Mouse (Mus musculus): Measurements from ENCODE around the gene Cox19. TPM values are rescaled to one million over a fixed set of nuclear protein-coding genes. Genes with fewer than 3 reads are reported as not detected.
A peak's percentile ranks its signal among the peaks of the same experiment; 100 is the strongest.

Cox19 gene
- total and polyA plus RNA-seq, 2 experiments from 2014 or later: 88.6 to 123 TPM

- DNase-seq (ENCODE audit: low spot score): no peak
- Histone ChIP-seq H3K9me3 (replicated peaks; ENCODE audit: control insufficient read depth, low read length) (no peaks in the 10 kb centered on the region), H3K27ac (ENCODE audit: low read depth) (0 out of 2 replicates have a peak overlapping the region, but pooled peaks have one; percentile 22), H3K9ac (replicated peaks; ENCODE audit: low read depth, low read length) (no peak overlapping the region), H3K27me3 (ENCODE audit: control insufficient read depth, insufficient read depth, low read length) (no peaks in the 10 kb centered on the region), H3K4me3 (ENCODE audit: low read depth, low read length) (peak overlapping the region; percentile 68), H3K36me3 (replicated peaks; ENCODE audit: control insufficient read depth, insufficient read depth, low read length) (peaks cover 22% of the 10 kb centered on the region), H3K4me1 (ENCODE audit: control insufficient read depth, insufficient read depth) (0 out of 2 replicates have a peak, but pooled peaks cover 5% of the 10 kb centered on the region), H3K4me2 (ENCODE audit: low read depth, low read length) (peak overlapping the region; percentile 95)
- 10% methylated on average over 5 of the region's 5 CpGs for WGBS
- TF ChIP-seq EP300 (IDR thresholded peaks at IDR 0.05; ENCODE audit: low read depth) (no peak), CTCF (IDR thresholded peaks at IDR 0.05; ENCODE audit: low read depth) (no peak)
- ATAC-seq (ENCODE audit: insufficient read depth, low read depth): no peak
These were observed 5.9 kb downstream of the Cox19 start for GRCm38 (mm10) chr5:139345364-139345714.

DNA sequence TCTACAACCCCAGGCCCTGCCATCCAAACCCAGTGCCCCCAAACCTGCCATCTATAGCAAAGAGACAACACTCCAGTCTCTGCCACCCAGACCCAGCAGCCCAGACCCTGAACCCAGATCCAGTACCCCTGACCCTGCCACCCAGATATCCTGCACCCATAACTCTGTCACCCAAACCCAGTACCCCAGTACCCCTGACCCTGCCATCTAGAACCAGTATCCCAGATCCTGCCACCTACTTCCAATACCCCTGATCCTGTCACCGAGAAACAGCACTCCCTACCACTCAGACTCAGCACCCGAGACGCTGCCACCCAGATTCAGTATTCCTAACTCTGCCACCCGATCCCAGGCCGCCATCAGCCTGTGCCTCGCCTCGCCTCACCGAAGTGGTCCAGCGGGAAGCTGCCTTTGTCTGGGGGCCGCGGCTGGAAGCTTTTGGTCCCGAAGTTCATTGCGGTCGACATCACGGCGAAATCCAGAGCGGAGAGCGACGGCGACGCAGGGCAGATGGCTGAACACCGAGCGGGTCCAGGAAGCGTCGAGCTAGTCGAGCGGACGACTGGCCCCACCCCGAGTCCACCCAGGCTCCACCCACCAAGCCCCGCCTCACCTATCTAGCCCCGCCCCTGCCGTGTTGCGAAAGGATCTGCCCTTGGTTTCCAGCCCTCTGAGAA is 6.4 kb downstream of the Cox19 start:
- Histone ChIP-seq H3K4me1 (ENCODE audit: control insufficient read depth, insufficient read depth) (0 out of 2 replicates have a peak, but pooled peaks cover 5% of the 10 kb centered on the region), H3K9me3 (replicated peaks; ENCODE audit: control insufficient read depth, low read length) (no peaks in the 10 kb centered on the region), H3K27me3 (ENCODE audit: control insufficient read depth, insufficient read depth, low read length) (no peaks in the 10 kb centered on the region), H3K4me3 (ENCODE audit: low read depth, low read length) (peak overlapping the region; percentile 68), H3K27ac (ENCODE audit: low read depth) (peak overlapping the region; percentile 79), H3K9ac (replicated peaks; ENCODE audit: low read depth, low read length) (peak overlapping the region; percentile 79), H3K4me2 (ENCODE audit: low read depth, low read length) (peak overlapping the region; percentile 95), H3K36me3 (replicated peaks; ENCODE audit: control insufficient read depth, insufficient read depth, low read length) (peaks cover 25% of the 10 kb centered on the region)
- DNase-seq (ENCODE audit: low spot score) (peak; percentile 94), ATAC-seq (ENCODE audit: insufficient read depth, low read depth) (peak; percentile 93)
- under 1% methylated on average over 33 of the region's 33 CpGs for WGBS
- TF ChIP-seq EP300 (IDR thresholded peaks at IDR 0.05; ENCODE audit: low read depth): no peak

- ATAC-seq (ENCODE audit: insufficient read depth, low read depth) (peak; percentile 72), DNase-seq (ENCODE audit: low spot score) (peak; percentile 86)
- Histone ChIP-seq H3K4me3 (ENCODE audit: low read depth, low read length) (peak overlapping the region; percentile 68), H3K27ac (ENCODE audit: low read depth) (peak overlapping the region; percentile 79), H3K36me3 (replicated peaks; ENCODE audit: control insufficient read depth, insufficient read depth, low read length) (peaks cover 32% of the 10 kb centered on the region), H3K4me1 (ENCODE audit: control insufficient read depth, insufficient read depth) (peaks cover 5% of the 10 kb centered on the region; the same call in 1 of the 2 replicates), H3K27me3 (ENCODE audit: control insufficient read depth, insufficient read depth, low read length) (no peaks in the 10 kb centered on the region), H3K9me3 (replicated peaks; ENCODE audit: control insufficient read depth, low read length) (no peaks in the 10 kb centered on the region), H3K9ac (replicated peaks; ENCODE audit: low read depth, low read length) (peak overlapping the region; percentile 79), H3K4me2 (ENCODE audit: low read depth, low read length) (peak overlapping the region; percentile 95)
- WGBS: 7% methylated on average over 12 of the region's 12 CpGs
- TF ChIP-seq CTCF (IDR thresholded peaks at IDR 0.05; ENCODE audit: low read depth) (peak; percentile 76), EP300 (IDR thresholded peaks at IDR 0.05; ENCODE audit: low read depth) (no peak)
These were observed 7.1 kb downstream of the Cox19 start for GRCm38 (mm10) chr5:139344021-139344686.

GRCm38 (mm10) chr5:139338891-139339290 is 12.3 kb downstream of the Cox19 start:
- TF ChIP-seq CTCF (IDR thresholded peaks at IDR 0.05; ENCODE audit: low read depth) (no peak), EP300 (IDR thresholded peaks at IDR 0.05; ENCODE audit: low read depth) (no peak)
- H3K27ac ChIP-seq (ENCODE audit: low read depth): no peak overlapping the region
- H3K4me2 ChIP-seq (ENCODE audit: low read depth, low read length): no peak overlapping the region
- H3K27me3 ChIP-seq (ENCODE audit: control insufficient read depth, insufficient read depth, low read length): no peaks in the 10 kb centered on the region
- DNase-seq (ENCODE audit: low spot score) (no peak), ATAC-seq (ENCODE audit: insufficient read depth, low read depth) (no peak)
- WGBS: 75% methylated on average over 11 of the region's 11 CpGs
- peaks cover 58% of the 10 kb centered on the region for H3K36me3 ChIP-seq (replicated peaks; ENCODE audit: control insufficient read depth, insufficient read depth, low read length)
- 0 out of 2 replicates have a peak overlapping the region, but pooled peaks have one; percentile 8 for H3K9ac ChIP-seq (replicated peaks; ENCODE audit: low read depth, low read length)
- H3K4me3 ChIP-seq (ENCODE audit: low read depth, low read length): no peak overlapping the region
- no peaks in the 10 kb centered on the region for H3K9me3 ChIP-seq (replicated peaks; ENCODE audit: control insufficient read depth, low read length)
- H3K4me1 ChIP-seq (ENCODE audit: control insufficient read depth, insufficient read depth): peaks cover 9% of the 10 kb centered on the region; the same call in 1 of the 2 replicates

- Histone ChIP-seq H3K4me2 (ENCODE audit: low read depth, low read length) (no peak overlapping the region), H3K9ac (replicated peaks; ENCODE audit: low read depth, low read length) (no peak overlapping the region), H3K4me1 (ENCODE audit: control insufficient read depth, insufficient read depth) (peaks cover 9% of the 10 kb centered on the region; the same call in 1 of the 2 replicates), H3K27ac (ENCODE audit: low read depth) (peak overlapping the region; percentile 70), H3K36me3 (replicated peaks; ENCODE audit: control insufficient read depth, insufficient read depth, low read length) (peaks cover 58% of the 10 kb centered on the region), H3K4me3 (ENCODE audit: low read depth, low read length) (no peak overlapping the region), H3K9me3 (replicated peaks; ENCODE audit: control insufficient read depth, low read length) (no peaks in the 10 kb centered on the region), H3K27me3 (ENCODE audit: control insufficient read depth, insufficient read depth, low read length) (no peaks in the 10 kb centered on the region)
- TF ChIP-seq CTCF (IDR thresholded peaks at IDR 0.05; ENCODE audit: low read depth) (no peak), EP300 (IDR thresholded peaks at IDR 0.05; ENCODE audit: low read depth) (no peak)
- WGBS: 34% methylated on average over 3 of the region's 3 CpGs
- ATAC-seq (ENCODE audit: insufficient read depth, low read depth): peak; percentile 47
- DNase-seq (ENCODE audit: low spot score): no peak
These were observed 12.8 kb downstream of the Cox19 start for GRCm38 (mm10) chr5:139338403-139338802.

Data from heart, postnatal 0 days (tissue).